7 mouse cellular contexts compared by ENCODE assay signal in the genomic region with DNA sequence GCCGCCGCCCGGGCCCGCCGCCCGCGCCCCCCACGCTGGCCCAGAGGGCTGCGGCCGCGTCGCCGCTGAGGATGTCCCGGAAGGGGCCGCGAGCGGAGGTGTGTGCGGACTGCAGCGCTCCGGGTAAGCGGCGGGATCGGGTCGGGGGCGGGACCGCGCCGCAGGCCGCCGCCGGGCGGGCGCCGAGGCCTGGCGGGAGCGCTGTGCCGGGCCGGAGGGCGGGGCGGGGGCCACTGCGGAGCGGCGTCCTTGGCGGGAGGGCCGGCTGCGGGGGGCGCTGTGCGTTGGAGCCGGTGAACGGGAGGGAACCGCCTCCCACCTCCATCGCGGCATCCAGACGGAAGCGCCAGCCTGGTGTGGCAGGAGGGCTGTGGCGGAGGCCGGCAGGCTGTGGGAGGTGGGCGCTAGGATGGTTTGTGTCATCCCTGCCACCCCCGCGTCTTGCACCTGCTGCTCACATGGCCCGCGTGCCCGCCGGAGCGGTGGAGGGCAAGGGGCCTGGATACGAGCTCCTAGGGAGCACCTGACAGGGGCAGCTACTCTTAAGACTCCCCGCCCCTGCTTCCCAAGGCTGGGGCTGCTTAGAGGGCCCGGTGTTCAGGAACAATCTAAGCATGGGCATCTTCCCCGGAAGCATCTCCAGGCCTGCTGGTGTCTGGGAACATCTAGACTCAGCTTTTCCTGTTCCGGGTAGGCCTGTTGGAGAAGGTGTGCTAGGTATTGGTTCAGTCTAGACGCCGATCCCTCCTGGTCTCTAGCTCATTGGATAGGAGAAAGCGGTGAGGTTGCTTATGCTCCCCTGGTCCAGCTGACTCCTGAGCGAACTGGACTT. TPM values are rescaled to one million over a fixed set of nuclear protein-coding genes. Genes with fewer than 3 reads are reported as not detected.
DNase-seq lines count a peak whose midpoint lies in the region; ATAC-seq lines count a peak whose summit lies in the region.

Gene Git1 (plus strand): TSS at position 51 of the 832 bp plus-strand sequence.

- peak; percentile 41 for DNase-seq in MEL-GATA-1-ER (ENCODE audit: extremely low read depth, low read depth)
- peak; percentile 68 to 82 for DNase-seq in adrenal gland, postnatal 36 days
- peak; percentile 64 to 66 for DNase-seq in heart, postnatal 14 days
- DNase-seq in layer of hippocampus, postnatal 14 days (ENCODE audit: low spot score in 2 of 2), result peak; percentile 64 to 66
- peak; percentile 44 for DNase-seq in lung, postnatal 36 days
- peak; percentile 60 to 72 for DNase-seq in right cerebral cortex, postnatal 36 days (ENCODE audit: low spot score in 2 of 2)

- peak within 1 kb of the TSS; percentile 96 for H3K9ac ChIP-seq in forebrain, embryonic 12.5 days

- WGBS in forebrain, embryonic 12.5 days, result 2% methylated on average over 37 of the region's 74 CpGs

- no peak for ATAC-seq in forebrain, embryonic 12.5 days (ENCODE audit: low FRiP score)

- peaks cover 70% of the 10 kb centered on the region for H3K4me1 ChIP-seq in forebrain, embryonic 12.5 days

- H3K4me3 ChIP-seq in forebrain, embryonic 12.5 days (replicated peaks), result peak within 1 kb of the TSS; percentile 95

- peak within 1 kb of the TSS; percentile 91 for H3K27ac ChIP-seq in forebrain, embryonic 12.5 days

- H3K36me3 ChIP-seq in forebrain, embryonic 12.5 days (replicated peaks), result no peaks in the 10 kb centered on the region; the same call in 1 of the 2 replicates

- H3K4me2 ChIP-seq in forebrain, embryonic 12.5 days, result peak within 1 kb of the TSS; percentile 92

- intact Hi-C loops in heart, postnatal 14 days (cut with DNase I), result loop anchor here (5.0 kb wide), 1 partner anchor 176 kb away; no protein-coding TSS in a partner anchor

- H3K27me3 ChIP-seq in forebrain, embryonic 12.5 days, result no peaks in the 10 kb centered on the region

- no peaks in the 10 kb centered on the region for H3K9me3 ChIP-seq in forebrain, embryonic 12.5 days

RNA-seq across cellular contexts. Expression of gene Git1, which starts in this region (rescaled TPM):
- total RNA-seq in adrenal gland, postnatal 36 days (2021), result 10 to 100 TPM; 47.6 to 49.9 TPM
- polyA plus RNA-seq in forebrain, embryonic 12.5 days (2016; fragmentation: Nextera tagmentation; extraction: Ambion mirVana), result 14.6 and 14.8 TPM in 2 replicates
- 10 to 100 TPM; 49.1 to 50.0 TPM for total RNA-seq in heart, postnatal 14 days (2021)
- 100 to 1,000 TPM; 164 to 177 TPM for total RNA-seq in layer of hippocampus, postnatal 14 days (2021)
